Comparison of ENCODE assay signal across 8 mouse cellular contexts in genomic region chr8:117498179-117498914, GRCm38 (mm10). TPM values are rescaled to one million over a fixed set of nuclear protein-coding genes. Genes with fewer than 3 reads are reported as not detected.
DNase-seq lines count a peak whose midpoint lies in the region; ATAC-seq lines count a peak whose summit lies in the region.

TSS of gene Plcg2 (plus strand) at chr8:117498291.

- under 1% methylated on average over 56 of the region's 62 CpGs for WGBS in forebrain, embryonic 14.5 days
- WGBS in hindbrain, embryonic 12.5 days, result under 1% methylated on average over 61 of the region's 62 CpGs
- WGBS in limb, embryonic 15.5 days, result under 1% methylated on average over 62 of the region's 62 CpGs
- WGBS in midbrain, embryonic 13.5 days, result under 1% methylated on average over 61 of the region's 62 CpGs

- H3K4me2 ChIP-seq in forebrain, embryonic 14.5 days (ENCODE audit: low read length), result peak within 1 kb of the TSS; percentile 100
- peak within 1 kb of the TSS; percentile 100 for H3K4me2 ChIP-seq in hindbrain, embryonic 12.5 days (replicated peaks)
- peak within 1 kb of the TSS; percentile 99 for H3K4me2 ChIP-seq in limb, embryonic 15.5 days
- peak within 1 kb of the TSS; percentile 99 for H3K4me2 ChIP-seq in midbrain, embryonic 13.5 days (replicated peaks)

- peak; percentile 7 to 19 for DNase-seq in CD8-positive naive resting alpha-beta T cell, adult 2 months (ENCODE audit: low read depth in 2 of 2, low spot score in 2 of 2)
- DNase-seq in adrenal gland, adult 2 months, result peak; percentile 65
- DNase-seq in forebrain, embryonic 14.5 days (ENCODE audit: low spot score), result peak; percentile 37
- DNase-seq in spleen, postnatal 36 days (ENCODE audit: low spot score in 2 of 2), result peak; percentile 81 to 82
- no peak for DNase-seq in cerebellum, adult 11 months

- no peaks in the 10 kb centered on the region for H3K36me3 ChIP-seq in forebrain, embryonic 14.5 days (ENCODE audit: control insufficient read depth, insufficient read depth, low read length)
- no peaks in the 10 kb centered on the region for H3K36me3 ChIP-seq in hindbrain, embryonic 12.5 days
- H3K36me3 ChIP-seq in limb, embryonic 15.5 days, result no peaks in the 10 kb centered on the region
- no peaks in the 10 kb centered on the region for H3K36me3 ChIP-seq in midbrain, embryonic 13.5 days

- peak within 1 kb of the TSS; percentile 59 for H3K9ac ChIP-seq in forebrain, embryonic 14.5 days (ENCODE audit: low read length)
- H3K9ac ChIP-seq in hindbrain, embryonic 12.5 days, result peak within 1 kb of the TSS; percentile 68
- H3K9ac ChIP-seq in limb, embryonic 15.5 days, result peak within 1 kb of the TSS; percentile 37
- H3K9ac ChIP-seq in midbrain, embryonic 13.5 days (replicated peaks), result peak within 1 kb of the TSS; percentile 63

- H3K27ac ChIP-seq in forebrain, embryonic 14.5 days (ENCODE audit: low read depth, low read length), result no peak within 1 kb of the TSS
- no peak within 1 kb of the TSS for H3K27ac ChIP-seq in hindbrain, embryonic 12.5 days
- H3K27ac ChIP-seq in limb, embryonic 15.5 days, result no peak within 1 kb of the TSS
- no peak within 1 kb of the TSS for H3K27ac ChIP-seq in midbrain, embryonic 13.5 days

- H3K4me1 ChIP-seq in forebrain, embryonic 14.5 days (ENCODE audit: control insufficient read depth, insufficient read depth, low read length), result 0 out of 2 replicates have a peak, but pooled peaks cover 3% of the 10 kb centered on the region
- peaks cover 20% of the 10 kb centered on the region for H3K4me1 ChIP-seq in hindbrain, embryonic 12.5 days
- H3K4me1 ChIP-seq in limb, embryonic 15.5 days, result peaks cover 17% of the 10 kb centered on the region
- peaks cover 19% of the 10 kb centered on the region for H3K4me1 ChIP-seq in midbrain, embryonic 13.5 days (replicated peaks)

- H3K9me3 ChIP-seq in forebrain, embryonic 14.5 days (replicated peaks; ENCODE audit: control insufficient read depth, low read length), result no peaks in the 10 kb centered on the region
- no peaks in the 10 kb centered on the region for H3K9me3 ChIP-seq in hindbrain, embryonic 12.5 days (replicated peaks)
- no peaks in the 10 kb centered on the region for H3K9me3 ChIP-seq in limb, embryonic 15.5 days
- H3K9me3 ChIP-seq in midbrain, embryonic 13.5 days, result no peaks in the 10 kb centered on the region

- H3K27me3 ChIP-seq in forebrain, embryonic 14.5 days (replicated peaks; ENCODE audit: control insufficient read depth, insufficient read depth, low read length), result peaks cover 14% of the 10 kb centered on the region
- peaks cover 39% of the 10 kb centered on the region for H3K27me3 ChIP-seq in hindbrain, embryonic 12.5 days
- peaks cover 29% of the 10 kb centered on the region for H3K27me3 ChIP-seq in limb, embryonic 15.5 days
- peaks cover 43% of the 10 kb centered on the region for H3K27me3 ChIP-seq in midbrain, embryonic 13.5 days

- peak; percentile 48; the same call in 1 of the 2 replicates for ATAC-seq in forebrain, embryonic 14.5 days
- ATAC-seq in hindbrain, embryonic 12.5 days (ENCODE audit: low FRiP score), result peak; percentile 58
- ATAC-seq in limb, embryonic 15.5 days (ENCODE audit: insufficient number of reproducible peaks, low FRiP score, low TSS enrichment, low read depth), result no peak
- peak; percentile 70 for ATAC-seq in midbrain, embryonic 13.5 days

- H3K4me3 ChIP-seq in forebrain, embryonic 14.5 days (ENCODE audit: low read depth, low read length), result peak within 1 kb of the TSS; percentile 50
- peak within 1 kb of the TSS; percentile 54 for H3K4me3 ChIP-seq in hindbrain, embryonic 12.5 days
- H3K4me3 ChIP-seq in limb, embryonic 15.5 days, result peak within 1 kb of the TSS; percentile 56
- H3K4me3 ChIP-seq in midbrain, embryonic 13.5 days (replicated peaks), result peak within 1 kb of the TSS; percentile 58

RNA-seq across cellular contexts. Expression of gene Plcg2, which starts in this region (rescaled TPM):
- total RNA-seq in adrenal gland, adult 2 months (2021), result 1 to 10 TPM; 6.1 to 7.0 TPM
- 3.1 and 4.3 TPM in 2 replicates for polyA plus RNA-seq in adrenal gland, adult 2 months (2012; rRNA removed)
- polyA plus RNA-seq in forebrain, embryonic 14.5 days (2014; fragmentation: Nextera tagmentation; extraction: Ambion mirVana), result 0.45 and 0.58 TPM in 2 replicates
- polyA plus RNA-seq in hindbrain, embryonic 12.5 days (2016; fragmentation: Nextera tagmentation; extraction: Ambion mirVana), result 2.0 and 2.2 TPM in 2 replicates
- polyA plus RNA-seq in limb, embryonic 15.5 days (2015; fragmentation: Nextera tagmentation; extraction: Ambion mirVana), result 3.8 and 4.6 TPM in 2 replicates
- 0.90 and 1.0 TPM in 2 replicates for polyA plus RNA-seq in midbrain, embryonic 13.5 days (2015; fragmentation: Nextera tagmentation; extraction: Ambion mirVana)

Comparison
In these comparisons a context has a peak if more than half of its experiments do, and no peak if none do; other contexts are left out.
1. Peak in DNase-seq, ATAC-seq, H3K4me3 ChIP-seq, H3K9ac ChIP-seq and H3K4me2 ChIP-seq in forebrain, embryonic 14.5 days; RNA of the gene not detected or under 1 TPM.